Mouse (Mus musculus) thymus, adult 2 months (tissue): ENCODE measurements around the gene Ube2i. TPM values are rescaled to one million over a fixed set of nuclear protein-coding genes. Genes with fewer than 3 reads are reported as not detected.
A peak's percentile ranks its signal among the peaks of the same experiment; 100 is the strongest.

Source experiments
- DNase-seq: peaks from one replicate; pipeline ENCODE4 v3.0.0; 2021
- H3K27ac ChIP-seq: fragments of 200-500 bp; 2 replicates; pipeline ENCODE4 v1.5.1; 2012; ENCODE audit warnings: low read length, control low read depth; ENCODE audit not compliant: control insufficient read depth, insufficient read depth
- H3K27me3 ChIP-seq: fragments of 200-500 bp; 2 replicates; pipeline ENCODE4 v1.6.1; 2012; ENCODE audit warnings: mild to moderate bottlenecking, low read length, moderate library complexity, mixed read lengths; ENCODE audit not compliant: control insufficient read depth, insufficient read depth
- H3K36me3 ChIP-seq: fragments of 200-500 bp; 2 replicates; pipeline ENCODE4 v1.6.1; 2012; ENCODE audit warnings: mild to moderate bottlenecking, low read length, moderate library complexity; ENCODE audit not compliant: control insufficient read depth, insufficient read depth
- H3K4me1 ChIP-seq: fragments of 200-500 bp; replicated peaks from 2 replicates; pipeline ENCODE4 v1.6.1; 2012; ENCODE audit warnings: low read length; ENCODE audit not compliant: control insufficient read depth, insufficient read depth
- H3K4me3 ChIP-seq: fragments of 200-500 bp; 2 replicates; pipeline ENCODE4 v1.5.1; 2012; ENCODE audit warnings: mild to moderate bottlenecking, low read length, control low read depth, moderate library complexity; ENCODE audit not compliant: control insufficient read depth, insufficient read depth
- CTCF ChIP-seq: fragments of 200-500 bp; IDR thresholded peaks from 2 replicates; pipeline ENCODE4 v1.5.1; 2012; ENCODE audit warnings: mild to moderate bottlenecking, control low read depth, low read length, moderate library complexity, borderline replicate concordance; ENCODE audit not compliant: control insufficient read depth, poor library complexity, insufficient read depth; ENCODE audit errors: extremely low read depth
- POLR2A ChIP-seq: fragments of 200-500 bp; IDR thresholded peaks from 2 replicates; pipeline ENCODE4 v1.6.1; 2012; ENCODE audit warnings: mild to moderate bottlenecking, low read length, control low read depth, moderate library complexity; ENCODE audit not compliant: control insufficient read depth, poor library complexity, insufficient read depth; ENCODE audit errors: extremely low read depth
- WGBS: fragments of 180-500 bp; shearing (Covaris S2); methylation state at CpG from one replicate; pipeline ENCODE4 v1.1.7; 2018; 5-methylcytosine and 5-hydroxymethylcytosine counted together
- polyA plus RNA-seq: library from polyadenylated mRNA; depleted of rRNA; stranded (reverse); fragments of >200 nt; gene quantifications from 2 replicates; pipeline ENCODE4 v1.2.3, GENCODE M21; 2012; rRNA removed

Gene Ube2i
- 304 and 316 TPM in 2 replicates for polyA plus RNA-seq

- WGBS, result 92% methylated on average over 9 of the region's 9 CpGs
- DNase-seq, result no peak
- peak within 1 kb of the TSS; percentile 99 for H3K4me3 ChIP-seq
- H3K36me3 ChIP-seq, result no peaks in the 10 kb centered on the region
- H3K27me3 ChIP-seq, result no peaks in the 10 kb centered on the region
- peaks cover 17% of the 10 kb centered on the region for H3K4me1 ChIP-seq
- H3K27ac ChIP-seq, result peak within 1 kb of the TSS; percentile 84
- TF ChIP-seq POLR2A, result no peak
- TF ChIP-seq CTCF, result no peak
Measured at GRCm38 (mm10) chr17:25274571-25275346, at the start of gene Ube2i. Gene Ube2i (minus strand): TSS chr17:25274622.

- Histone ChIP-seq H3K27ac (no peak overlapping the region), H3K27me3 (no peaks in the 10 kb centered on the region), H3K36me3 (no peaks in the 10 kb centered on the region), H3K4me3 (no peak overlapping the region), H3K4me1 (no peaks in the 10 kb centered on the region)
- WGBS, result 29% methylated on average over 2 of the region's 2 CpGs
- DNase-seq, result no peak
- TF ChIP-seq CTCF (no peak), POLR2A (no peak)
Measured at GRCm38 (mm10) chr17:25322930-25323329, 48.5 kb upstream of the Ube2i start.

- Histone ChIP-seq H3K4me1 (no peaks in the 10 kb centered on the region), H3K27me3 (0 out of 2 replicates have a peak, but pooled peaks cover under 1% of the 10 kb centered on the region), H3K36me3 (no peaks in the 10 kb centered on the region), H3K27ac (no peak overlapping the region), H3K4me3 (no peak overlapping the region)
- TF ChIP-seq CTCF (no peak), POLR2A (no peak)
- 89% methylated on average over 8 of the region's 8 CpGs for WGBS
- DNase-seq, result no peak
Measured at GRCm38 (mm10) chr17:25320819-25321218, 46.4 kb upstream of the Ube2i start.

GRCm38 (mm10) chr17:25318354-25318753 is 43.9 kb upstream of the Ube2i start, which contains the start of gene Prss29:
Gene Prss29 (plus strand): TSS chr17:25318654.
- H3K4me1 ChIP-seq, result no peaks in the 10 kb centered on the region
- H3K4me3 ChIP-seq, result no peak within 1 kb of the TSS
- 77% methylated on average over 5 of the region's 5 CpGs for WGBS
- H3K27ac ChIP-seq, result no peak within 1 kb of the TSS
- H3K36me3 ChIP-seq, result no peaks in the 10 kb centered on the region
- DNase-seq, result no peak
- H3K27me3 ChIP-seq, result 0 out of 2 replicates have a peak, but pooled peaks cover 3% of the 10 kb centered on the region
- TF ChIP-seq POLR2A (no peak), CTCF (no peak)

GRCm38 (mm10) chr17:25308346-25308745 is 33.9 kb upstream of the Ube2i start, which contains the start of gene Prss28:
Gene Prss28 (plus strand): TSS chr17:25308646.
- H3K27me3 ChIP-seq, result no peaks in the 10 kb centered on the region
- no peak for TF ChIP-seq POLR2A
- no peak for TF ChIP-seq CTCF
- no peaks in the 10 kb centered on the region for H3K36me3 ChIP-seq
- H3K4me3 ChIP-seq, result no peak within 1 kb of the TSS
- no peak within 1 kb of the TSS for H3K27ac ChIP-seq
- 55% methylated on average over 4 of the region's 4 CpGs for WGBS
- no peak for DNase-seq
- H3K4me1 ChIP-seq, result no peaks in the 10 kb centered on the region

- 89% methylated on average over 5 of the region's 5 CpGs for WGBS
- no peak for DNase-seq
- H3K27me3 ChIP-seq, result no peaks in the 10 kb centered on the region
- no peaks in the 10 kb centered on the region for H3K4me1 ChIP-seq
- no peak within 1 kb of the TSS for H3K4me3 ChIP-seq
- H3K36me3 ChIP-seq, result no peaks in the 10 kb centered on the region
- TF ChIP-seq CTCF, result no peak
- no peak within 1 kb of the TSS for H3K27ac ChIP-seq
Measured at GRCm38 (mm10) chr17:25298094-25298493, 23.7 kb upstream of the Ube2i start, which contains the start of gene Prss34. Gene Prss34 (plus strand): TSS chr17:25298394.
